Mouse (Mus musculus) testis, adult 2 months (tissue): ENCODE results near the gene Hesx1.

Experiments used
- CTCF ChIP-seq: fragments of 200-500 bp; IDR thresholded peaks from 2 replicates; pipeline ENCODE4 v1.5.1; 2012; ENCODE audit warnings: low read depth, mild to moderate bottlenecking, inconsistent platforms, low read length, moderate library complexity; ENCODE audit not compliant: control insufficient read depth, insufficient read depth, insufficient replicate concordance
- POLR2A ChIP-seq: fragments of 200-500 bp; IDR thresholded peaks from 2 replicates; pipeline ENCODE4 v1.6.1; 2012; ENCODE audit warnings: low read depth, mild to moderate bottlenecking, inconsistent platforms, low read length, moderate library complexity; ENCODE audit not compliant: control insufficient read depth

DNA sequence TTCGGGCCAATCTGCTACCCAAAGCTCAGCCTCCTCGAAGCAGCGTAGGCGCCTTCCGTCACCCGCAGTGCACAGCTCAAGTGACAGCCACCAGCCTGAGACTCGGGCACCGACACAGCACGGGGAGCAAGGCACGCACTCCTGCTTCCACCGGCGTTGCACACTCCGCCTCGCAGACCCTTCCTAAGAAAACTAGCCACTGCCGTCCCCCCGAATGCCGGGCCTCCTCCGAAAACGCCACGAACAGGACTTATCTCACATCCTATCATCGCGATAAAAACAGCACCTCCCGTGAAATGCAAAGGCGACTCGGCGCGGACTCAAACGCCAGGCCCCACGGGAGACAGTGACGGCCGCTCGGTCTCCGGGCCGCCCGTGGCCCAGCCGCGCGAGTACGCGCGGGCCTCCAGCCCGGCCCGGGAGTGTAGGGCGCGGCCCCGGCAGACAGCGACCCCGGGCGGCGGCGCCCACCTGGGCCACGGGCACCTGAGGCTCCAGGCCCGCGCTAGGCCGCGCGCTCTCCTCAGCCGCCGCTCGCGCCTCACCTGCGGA lies 24.3 kb upstream of the Hesx1 start:
- TF ChIP-seq POLR2A (no peak), CTCF (no peak)
